Mouse (Mus musculus) urinary bladder, postnatal 4 days (tissue): ENCODE measurements around the gene Cmip.
"Not testable (repeated sequence)": the region's sequence is repeated elsewhere in the genome, so short reads cannot be mapped to it uniquely, and the experiment has no call there.

Experiments used
- DNase-seq, 2 experiments: peaks; one replicate each; pipeline ENCODE4 v3.0.0; 2021 to 2022; ENCODE audit warnings: low spot score in 2 of 2

Gene Cmip

DNA sequence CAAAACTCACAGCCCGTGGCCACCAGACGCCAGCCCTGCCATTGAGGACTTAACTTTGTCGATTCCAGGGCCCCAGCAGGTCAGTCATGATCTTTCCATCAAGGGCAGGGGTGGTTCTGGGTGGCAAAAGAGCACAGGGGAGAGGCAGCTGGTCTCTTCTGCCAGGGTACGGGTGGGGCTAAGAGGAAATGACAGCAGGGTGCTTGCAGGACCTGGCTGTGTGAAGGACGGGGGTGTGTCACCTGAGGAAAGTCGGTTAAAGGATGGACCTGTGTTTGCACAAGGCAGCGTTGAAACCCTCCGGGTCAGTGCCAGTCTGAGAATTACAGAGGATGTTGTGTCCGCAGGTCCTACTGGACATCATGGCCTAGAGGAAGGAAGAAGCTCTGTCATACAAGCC is 161.0 kb downstream of the Cmip start:
- DNase-seq: no peak

DNA sequence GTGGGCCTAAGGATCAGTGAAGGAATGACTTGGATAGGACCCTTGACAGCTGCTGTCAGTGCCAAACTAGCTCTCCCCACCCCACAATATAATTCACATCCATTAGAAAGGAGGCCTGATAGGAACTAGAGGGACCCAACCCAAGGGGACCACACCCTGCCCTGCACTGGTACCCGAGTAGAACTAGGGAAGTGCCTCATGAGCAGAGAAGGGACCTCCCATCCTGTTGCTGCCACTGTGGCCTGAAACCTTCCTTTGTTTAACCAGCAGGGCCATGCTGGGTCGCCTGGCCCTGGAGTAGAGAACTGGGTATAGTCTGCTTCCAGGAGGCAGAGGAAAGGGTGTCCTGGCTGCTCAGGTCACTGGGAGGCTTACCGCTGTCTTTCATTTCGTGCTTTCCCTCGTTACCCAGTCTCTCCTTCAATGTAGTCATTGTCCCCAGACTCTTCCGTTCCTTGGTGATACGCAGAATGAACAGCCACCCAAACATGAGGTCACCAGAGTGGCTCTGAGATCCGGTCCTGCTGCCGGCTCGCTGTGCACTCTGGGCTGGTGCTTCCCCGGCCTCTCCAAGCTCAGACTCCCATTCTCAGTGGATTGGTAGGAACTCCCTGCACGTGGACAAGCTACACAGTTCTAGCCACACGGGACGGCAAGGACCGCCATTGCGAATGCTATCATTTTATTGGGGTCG is 164.1 kb downstream of the Cmip start:
- DNase-seq: no peak

DNA sequence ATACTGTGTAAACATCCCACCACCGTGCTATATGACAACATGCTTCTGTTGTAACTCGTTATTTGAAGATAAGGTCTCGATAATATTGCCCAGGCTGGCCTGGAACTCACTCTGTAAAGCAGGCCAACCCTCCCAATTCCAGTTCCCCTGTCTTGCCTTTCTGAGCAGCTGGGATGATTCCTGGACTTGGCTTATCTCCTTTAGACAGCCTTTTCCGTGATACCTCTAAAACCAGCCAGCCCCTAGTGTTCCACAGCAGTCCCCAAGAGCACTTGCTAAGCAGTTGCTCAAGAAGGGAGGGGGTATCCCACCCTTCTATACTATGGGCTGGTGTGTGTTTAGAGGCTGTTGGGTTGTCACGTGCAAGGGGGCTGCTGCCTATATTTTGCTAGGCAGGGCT is 165.0 kb downstream of the Cmip start:
- no peak for DNase-seq

DNA sequence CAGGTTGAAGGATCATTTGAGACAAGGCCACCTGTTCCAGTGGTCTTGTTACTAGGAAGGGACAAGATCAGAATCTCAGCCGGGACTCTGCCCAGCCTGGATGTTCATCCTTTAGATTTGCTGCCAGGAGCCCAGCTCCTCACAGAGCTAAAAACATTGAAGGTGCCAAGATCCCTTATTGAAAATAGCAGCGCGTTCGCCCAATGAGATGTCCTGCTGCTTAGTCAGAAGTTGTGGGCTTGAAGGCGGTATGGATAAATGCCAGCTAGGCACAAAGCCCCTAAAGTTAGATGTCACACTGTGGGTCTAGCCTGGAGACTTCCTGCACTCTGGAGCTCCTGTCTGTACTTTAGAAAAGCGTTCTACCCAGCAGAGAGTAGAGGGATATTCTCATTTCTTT is 165.5 kb downstream of the Cmip start:
- no peak for DNase-seq

DNA sequence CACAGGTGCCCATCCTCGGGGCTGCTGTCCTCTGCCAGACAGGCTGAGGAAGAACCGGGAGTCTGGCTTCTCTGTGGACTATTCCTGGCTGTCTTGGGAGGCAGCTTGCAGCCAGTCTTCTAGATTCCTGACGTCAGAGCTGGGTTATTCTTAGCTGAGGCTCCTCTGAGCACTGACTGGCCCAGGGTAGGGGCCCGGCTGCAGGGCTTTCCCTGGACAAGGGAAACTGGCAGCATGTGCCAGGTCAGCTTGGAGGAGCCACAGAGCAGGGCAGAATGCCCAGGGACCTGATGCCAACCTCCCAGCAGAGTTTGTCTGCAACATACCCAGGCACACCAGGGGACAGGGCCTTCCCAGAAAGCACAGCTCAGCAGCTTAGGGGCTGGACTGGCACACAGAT is 166.2 kb downstream of the Cmip start:
- peak in 1 of 2 experiments; percentile 36 for DNase-seq

DNA sequence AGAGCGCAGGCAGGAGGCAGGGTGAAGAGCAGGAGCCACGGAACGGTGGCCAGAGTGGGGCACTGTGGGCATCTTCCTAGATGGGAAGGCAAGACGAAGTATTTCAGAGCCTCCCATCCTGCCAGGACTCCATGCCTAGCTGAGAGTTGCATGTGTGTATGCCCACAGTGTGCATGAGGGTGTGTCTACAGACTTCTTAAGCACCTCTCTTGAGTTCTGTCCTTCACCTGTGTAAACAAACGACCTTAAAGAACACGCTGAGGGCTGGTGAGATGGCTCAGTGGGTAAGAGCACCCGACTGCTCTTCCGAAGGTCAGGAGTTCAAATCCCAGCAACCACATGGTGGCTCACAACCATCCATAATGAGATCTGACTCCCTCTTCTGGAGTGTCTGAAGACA is 171.0 kb downstream of the Cmip start:
- DNase-seq: not testable (repeated sequence)

DNA sequence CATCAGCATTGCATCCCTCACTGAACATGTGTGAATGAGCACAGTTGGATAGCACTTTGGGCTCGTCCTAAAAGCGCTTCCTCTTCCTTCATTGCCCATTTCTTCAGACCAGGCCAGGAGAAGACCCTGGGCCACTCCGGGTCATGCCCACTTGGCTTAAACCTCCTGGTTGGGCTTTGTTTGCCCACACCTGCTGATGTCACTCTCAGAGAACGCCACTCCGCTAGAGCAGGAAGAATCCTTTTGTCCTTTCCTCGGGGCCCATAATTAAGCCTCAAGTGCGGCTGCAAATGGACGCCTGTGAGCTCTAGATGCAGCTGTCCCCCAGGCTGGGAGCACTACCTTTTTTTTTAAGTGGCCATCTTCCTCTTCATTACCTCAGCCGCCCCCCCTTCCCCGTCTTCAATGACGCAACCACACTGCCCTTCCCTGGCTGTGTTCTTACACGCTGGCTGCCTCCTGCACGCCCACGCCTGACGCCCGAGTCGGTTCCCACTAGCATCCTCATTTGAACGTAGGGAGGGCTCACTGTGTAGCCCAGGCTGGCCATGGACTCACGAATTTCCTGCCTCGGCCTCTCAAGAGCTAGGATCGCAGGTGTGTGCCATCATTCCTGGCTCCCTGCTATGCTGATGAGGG is 171.8 kb downstream of the Cmip start:
- DNase-seq: no peak

DNA sequence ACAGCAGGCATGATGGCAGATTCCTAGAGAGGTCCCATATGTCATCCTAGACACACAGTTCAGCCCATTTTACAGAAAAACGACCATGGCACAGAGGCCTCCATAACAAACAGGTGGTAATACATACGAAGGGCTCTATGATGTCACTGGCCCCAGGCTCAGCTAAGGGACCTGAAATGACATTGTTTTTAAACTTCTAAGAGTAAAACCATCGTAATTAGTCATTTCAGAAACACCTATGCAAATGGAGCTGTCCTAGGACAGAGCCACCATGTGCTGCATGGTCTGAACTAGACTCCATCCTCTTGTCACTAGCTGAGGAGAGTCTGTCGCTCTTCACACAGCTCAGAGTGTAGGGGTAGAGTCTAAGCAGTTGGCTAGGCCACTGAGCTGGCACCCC is 173.8 kb downstream of the Cmip start:
- DNase-seq: no peak

DNA sequence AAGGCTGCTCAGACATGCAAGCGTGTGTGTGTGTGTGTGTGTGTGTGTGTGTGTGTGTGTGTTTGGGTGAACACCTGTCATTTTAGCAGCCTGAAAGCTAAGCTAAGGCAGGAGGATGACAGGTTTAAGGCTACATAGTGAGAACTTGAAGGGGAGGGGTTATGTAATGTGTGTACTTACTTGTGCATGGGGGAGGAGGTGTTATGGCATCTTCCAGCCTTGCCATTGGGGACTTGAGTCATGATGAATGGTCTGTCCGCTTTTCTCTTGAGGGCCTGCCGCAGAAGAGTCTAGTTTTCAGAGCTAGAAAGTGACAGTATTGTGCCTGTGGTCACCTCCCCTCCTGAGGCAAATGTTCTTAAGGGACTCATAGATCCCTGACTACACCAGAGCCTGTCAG is 174.7 kb downstream of the Cmip start:
- no peak for DNase-seq

DNA sequence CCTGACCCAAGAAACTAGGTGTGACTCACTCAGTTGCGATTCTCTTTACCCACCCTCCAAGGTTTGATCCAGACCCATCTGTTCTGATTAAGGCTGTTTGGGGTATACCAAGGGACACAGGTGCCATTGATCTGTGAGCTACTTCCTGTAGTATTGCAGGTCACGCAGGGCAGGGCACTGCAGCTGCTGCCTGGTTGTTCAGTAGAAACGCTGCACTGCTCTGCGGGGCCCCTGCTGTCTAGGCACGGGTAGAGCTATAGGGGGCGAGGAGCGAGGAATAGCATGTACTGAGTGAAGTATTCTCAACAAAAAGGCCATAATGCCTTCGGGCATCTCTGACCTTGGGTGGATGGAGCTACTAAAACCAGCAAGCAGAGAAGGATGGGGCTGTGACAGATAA is 175.2 kb downstream of the Cmip start:
- DNase-seq: no peak

DNA sequence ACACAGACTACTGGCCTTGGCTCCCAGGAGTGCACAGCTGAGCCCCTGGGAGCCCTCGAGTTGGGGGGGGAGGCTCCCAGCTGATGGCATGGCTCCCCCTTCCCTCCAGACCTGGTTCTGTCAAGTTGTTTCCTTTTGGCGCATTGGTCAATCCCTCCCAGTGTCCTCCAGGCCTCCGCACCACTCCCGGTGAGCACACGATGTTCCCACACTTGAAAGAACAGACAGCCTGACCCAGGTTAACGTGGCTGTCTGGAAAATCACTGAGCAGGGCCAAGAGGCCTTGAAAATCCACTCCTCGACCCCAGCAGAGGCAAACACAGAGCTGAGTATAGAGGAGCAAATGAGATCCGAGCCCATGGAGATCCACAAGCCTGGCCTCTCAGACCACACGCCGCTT is 177.1 kb downstream of the Cmip start:
- DNase-seq: no peak

DNA sequence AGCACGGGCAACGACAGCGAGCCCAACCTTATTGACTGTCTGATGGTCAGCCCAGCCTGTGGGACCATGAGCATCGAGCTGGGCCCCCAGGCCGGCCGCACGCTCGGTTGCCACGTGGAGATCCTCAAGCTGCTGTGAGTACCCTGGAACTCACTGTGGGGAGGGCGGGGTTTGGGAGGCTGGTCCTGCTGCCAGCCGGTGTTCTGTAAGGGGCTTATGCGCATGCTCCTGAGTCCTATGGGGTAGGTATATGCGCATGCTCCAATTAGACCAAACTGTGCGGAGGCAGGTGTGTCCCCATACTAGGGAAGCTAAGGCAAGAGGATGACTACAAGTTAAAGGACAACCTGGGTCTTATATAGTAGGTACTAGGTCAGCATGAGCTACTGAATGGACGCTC is 179.9 kb downstream of the Cmip start:
- DNase-seq: no peak

DNA sequence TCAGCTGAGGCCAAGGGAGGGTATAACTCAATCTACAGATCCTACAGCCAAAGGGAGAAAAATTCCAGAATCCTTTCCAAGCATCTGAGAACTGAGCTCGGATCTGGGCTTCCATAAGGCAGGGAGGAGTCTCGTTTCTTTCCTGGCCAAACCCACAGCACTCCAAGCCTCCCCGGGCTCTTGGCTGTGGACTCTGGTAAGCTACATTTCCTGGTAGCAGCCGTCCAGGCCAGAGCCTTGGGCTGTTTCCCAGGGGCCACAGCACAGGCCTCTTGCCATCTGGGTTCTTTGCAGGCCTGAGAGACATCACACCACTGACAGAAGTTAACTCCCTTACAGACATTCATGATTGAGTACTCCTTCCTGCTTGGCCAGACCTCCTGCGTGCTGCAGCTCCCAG is 180.8 kb downstream of the Cmip start:
- peak in 1 of 2 experiments; percentile 38 for DNase-seq

DNA sequence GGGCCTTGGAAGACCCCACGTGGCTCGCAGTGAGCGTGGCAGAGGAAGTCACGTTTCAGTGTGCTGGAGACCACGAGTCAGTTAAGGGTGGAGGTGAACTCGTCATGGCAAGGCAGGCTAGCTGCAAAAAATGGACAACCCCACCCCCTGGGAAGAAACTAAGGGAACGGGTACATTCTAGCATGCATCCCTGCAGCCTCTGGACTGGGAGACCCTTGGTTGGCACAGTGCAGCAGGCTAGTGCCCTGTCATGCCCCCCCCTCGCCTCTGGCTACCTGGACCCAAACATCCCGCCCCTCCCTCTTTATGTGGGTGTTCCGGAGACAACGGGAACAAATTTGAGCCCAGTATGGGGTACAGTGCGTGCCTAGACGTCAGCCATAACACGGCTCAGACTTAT is 183.5 kb downstream of the Cmip start:
- no peak for DNase-seq

DNA sequence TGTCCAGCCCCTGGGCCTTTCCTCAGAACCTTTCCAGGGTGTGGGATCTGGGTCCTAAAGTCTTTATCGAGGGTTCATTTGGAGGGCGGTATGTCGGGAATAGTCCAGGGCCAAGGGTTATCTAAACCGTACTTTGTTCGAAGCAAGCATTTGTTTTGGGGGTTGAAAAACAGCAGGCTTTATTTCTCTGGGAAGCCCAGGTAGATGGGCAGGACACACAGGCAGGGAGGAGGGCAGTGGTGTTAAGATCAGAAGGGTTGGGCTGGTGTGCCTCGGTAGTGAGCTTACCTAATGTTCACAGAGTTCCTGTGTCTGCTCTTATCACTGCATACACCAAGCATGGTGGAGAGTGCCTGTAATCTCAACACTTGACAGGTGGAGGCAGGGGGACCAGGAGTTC is 183.9 kb downstream of the Cmip start:
- DNase-seq: no peak

DNA sequence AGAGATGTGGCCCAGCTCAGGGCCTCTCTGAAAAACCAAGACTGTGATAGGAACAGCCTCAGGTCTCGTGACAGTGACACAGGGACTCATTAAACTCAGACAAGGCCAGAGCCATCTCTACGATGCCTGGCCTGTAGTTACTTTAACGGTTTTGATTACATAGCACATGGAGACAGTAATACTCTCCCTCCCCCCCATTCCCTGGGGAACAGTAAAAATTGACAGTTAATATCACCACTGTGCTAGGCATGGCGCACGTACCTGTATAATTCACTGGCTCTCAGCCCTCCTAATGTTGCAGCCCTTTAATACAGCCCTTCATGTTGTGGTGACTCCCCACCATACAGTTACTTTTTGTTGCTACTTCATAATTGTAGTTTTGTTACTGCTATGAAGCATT is 188.6 kb downstream of the Cmip start:
- no peak for DNase-seq

DNA sequence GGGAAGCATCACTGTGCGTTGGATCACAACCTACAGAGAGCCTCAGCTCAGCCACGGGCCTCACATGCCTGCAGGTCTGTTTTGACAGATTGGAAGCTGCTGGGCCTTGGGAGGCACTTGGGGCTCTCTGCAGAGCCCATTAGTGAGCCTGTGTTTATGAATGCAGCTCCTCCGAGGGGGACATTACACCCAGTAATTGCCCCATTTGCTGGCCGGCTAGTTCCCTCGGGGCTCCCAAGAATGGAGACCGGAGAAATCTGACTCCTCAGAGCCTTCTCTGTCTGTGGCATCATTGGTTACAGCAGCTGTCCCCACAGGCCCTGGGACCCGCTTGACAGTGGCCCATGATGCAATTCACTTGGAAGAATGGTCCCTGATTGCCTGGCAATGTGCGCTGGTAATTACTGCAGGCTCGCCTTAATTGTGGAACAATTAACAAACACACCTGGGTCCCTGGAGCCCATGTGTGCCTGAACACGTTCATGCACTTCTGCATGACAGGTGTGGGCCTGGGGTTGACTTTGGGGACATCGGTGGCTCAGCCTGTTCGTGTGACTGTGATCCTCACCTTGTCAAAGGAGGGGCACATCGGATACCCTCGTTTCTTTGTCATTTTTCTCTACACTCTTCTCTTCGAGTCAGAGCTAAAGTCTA is 189.6 kb downstream of the Cmip start:
- DNase-seq: no peak

DNA sequence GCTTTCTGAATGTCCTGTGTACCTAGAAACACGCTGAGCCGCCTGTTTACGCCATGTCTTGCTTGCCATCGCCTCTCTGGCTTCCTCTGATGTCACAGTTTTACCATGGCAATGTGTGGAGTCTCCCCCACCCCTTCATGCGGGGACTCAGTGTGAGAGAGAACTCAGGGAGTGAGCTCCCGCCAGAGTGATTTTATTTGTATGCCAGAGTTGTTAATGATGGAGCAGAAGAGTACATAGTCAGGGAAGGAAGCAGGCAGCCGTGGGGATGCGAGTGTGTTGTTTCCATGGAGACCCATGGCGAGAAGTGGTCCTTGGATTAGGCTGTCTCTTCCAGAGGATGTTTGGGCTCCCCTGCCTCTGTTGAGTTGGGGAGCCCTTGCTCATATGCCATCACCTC is 194.2 kb downstream of the Cmip start:
- no peak for DNase-seq

DNA sequence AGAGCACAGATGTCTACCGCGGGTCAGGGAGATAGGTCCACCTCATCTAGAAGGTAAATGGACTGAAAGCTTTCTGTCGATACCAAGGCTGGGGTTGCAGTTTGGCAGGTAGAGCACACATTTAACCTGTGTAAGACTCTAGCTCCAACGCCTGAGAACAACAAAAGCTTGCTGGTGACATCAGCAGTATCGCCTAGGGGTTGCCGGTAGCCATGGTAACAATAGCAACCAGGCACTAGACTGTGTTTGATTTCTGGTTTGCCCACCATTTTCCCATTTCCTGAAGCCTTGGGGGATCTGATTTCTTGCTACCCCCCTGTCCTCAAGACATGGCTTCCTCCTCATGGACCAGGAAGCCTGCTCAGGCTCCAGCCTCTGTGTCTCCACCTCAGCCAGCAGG is 197.1 kb downstream of the Cmip start:
- no peak for DNase-seq

DNA sequence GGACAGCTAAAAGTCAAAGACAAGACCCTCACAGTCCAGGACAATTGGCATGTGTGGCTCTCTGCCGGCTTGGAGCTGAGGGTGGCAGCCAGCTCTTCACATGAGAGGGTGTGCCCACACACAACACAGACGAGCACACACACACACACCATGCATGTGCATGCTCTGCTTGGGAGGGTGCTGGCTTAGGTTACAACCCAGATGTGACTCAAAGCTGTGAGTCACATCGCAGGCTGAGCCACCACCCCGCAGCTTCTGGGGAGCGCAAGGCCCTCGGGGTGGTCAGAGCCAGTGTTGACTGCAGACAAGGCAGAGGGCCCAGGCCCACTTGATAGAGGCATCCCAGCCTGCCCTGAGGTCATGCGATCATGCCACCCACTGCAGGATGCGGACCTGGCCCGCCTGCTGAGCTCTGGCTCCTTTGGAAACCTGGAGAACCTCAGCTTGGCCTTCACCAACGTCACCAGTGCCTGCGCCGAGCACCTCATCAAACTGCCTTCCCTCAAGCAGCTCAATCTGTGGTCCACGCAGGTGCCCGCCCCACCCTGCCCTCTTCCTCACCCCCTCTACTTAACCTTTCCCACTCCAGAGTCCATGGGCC is 197.8 kb downstream of the Cmip start:
- no peak for DNase-seq

DNA sequence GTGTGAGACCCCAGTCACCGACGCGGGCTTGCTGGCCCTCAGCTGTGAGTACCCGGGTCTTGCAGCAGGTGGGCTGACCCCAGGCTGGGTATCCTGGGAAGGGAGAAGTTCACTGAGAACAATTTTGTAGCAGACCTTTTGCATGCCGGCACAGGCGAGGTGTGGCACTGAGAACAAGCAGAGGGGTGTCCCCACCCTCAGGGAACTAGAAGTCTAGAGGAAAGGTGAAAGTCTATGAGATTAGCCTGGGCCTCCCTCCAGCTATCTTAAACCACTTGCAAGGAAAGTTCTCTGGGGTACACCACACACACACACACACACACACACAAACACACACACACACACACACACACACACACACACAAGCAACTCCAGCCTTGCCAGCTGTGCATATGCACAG is 198.8 kb downstream of the Cmip start:
- DNase-seq: no peak

DNA sequence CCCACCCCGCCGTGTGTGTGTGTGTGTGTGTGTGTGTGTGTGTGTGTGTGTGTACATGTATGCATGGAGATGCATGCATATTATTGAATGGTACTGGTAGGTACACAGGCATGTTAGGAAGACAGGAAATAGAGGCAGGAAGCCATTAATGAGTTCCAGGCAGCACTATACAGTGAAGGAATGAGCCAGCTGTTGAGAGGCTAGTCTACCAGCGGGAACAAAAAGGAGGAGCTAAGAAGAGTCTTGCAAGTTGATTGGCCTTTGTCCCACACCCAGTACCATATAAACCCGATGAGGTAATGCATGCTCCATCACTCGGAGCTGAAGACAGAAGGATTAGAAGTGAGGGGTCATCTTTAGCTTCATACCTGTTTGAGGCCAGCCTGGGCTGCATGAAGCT is 201.6 kb downstream of the Cmip start:
- no peak for DNase-seq

DNA sequence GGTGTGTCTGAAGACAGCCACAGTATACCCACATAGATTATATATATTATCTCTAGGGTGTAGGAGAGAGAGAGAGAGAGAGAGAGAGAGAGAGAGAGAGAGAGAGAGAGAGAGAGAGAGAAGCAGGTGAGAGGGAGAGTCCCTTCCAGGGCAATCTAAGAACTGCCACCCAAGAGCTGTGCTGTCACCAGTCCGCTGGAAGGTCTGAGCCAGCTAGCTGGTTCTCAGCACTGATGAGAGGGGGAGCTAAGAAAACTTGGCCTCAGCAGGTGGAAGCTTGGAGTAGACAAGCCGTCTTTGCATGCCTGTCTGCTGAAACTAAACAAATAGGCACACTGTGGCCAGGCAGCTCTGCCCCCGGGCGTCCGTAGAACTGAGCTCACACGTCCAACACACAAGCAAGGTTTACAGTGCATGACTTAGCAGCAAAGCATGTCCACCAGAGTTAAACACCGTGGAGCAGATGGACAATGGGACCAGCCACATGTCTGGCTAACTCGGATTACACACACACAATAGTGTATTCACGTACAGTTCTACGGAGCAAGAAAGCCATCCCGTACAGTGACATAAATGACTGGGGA is 205.9 kb downstream of the Cmip start:
- no peak for DNase-seq
